Mouse (Mus musculus) liver, embryonic 18 days (tissue): ENCODE measurements around the gene Coq9. TPM values are rescaled to one million over a fixed set of nuclear protein-coding genes. Genes with fewer than 3 reads are reported as not detected.

Experiments
- polyA plus RNA-seq: library from polyadenylated mRNA; depleted of rRNA; stranded (reverse); fragments of >200 nt; gene quantifications from 2 replicates; pipeline ENCODE4 v1.2.3, GENCODE M21; 2012; rRNA removed

Gene Coq9
- 65.0 and 70.7 TPM in 2 replicates for polyA plus RNA-seq

DNA sequence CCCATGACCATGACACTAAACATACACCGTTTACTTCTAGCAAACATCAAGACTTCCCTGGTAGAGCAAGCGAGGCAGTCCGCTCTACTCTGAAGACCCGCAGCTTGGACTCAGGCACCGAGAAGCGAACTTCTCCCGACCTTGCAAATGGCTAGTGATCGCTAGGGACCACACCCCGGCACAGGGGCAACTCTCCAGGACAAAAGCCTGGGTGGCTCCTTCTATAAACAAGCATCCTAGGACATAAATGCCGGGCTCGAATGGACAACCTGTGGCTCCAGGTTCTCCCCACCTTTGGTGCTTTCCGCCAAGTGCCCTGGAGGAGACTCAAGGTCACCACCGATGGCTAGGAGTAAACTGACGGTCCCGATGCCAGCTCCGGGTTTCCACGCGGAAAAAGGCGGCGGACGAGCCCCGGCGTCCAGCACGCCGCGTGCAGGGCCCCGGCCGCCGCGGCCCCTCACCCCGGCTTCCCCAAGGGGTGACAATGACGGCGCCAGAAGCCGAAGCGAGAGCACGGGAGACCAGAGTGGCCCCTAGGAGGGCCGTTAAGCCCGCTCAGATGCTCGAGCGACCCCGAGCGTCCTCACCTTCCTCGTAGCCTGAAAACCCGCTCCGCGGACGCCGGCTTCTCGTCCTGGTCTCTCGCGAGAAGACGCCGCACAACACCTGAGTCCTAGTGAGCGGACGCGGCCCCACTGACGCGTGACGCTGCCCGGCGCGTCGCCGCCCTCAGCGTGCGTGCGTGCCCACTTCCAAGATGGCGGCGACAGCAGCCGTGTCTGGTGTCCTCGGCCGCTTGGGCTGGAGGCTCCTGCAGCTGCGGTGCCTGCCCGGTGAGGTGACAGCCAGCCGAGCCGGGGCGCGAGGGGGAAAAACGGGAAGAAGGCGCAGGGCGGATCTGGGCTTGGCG is at the start of gene Coq9, which contains the start of gene Ciapin1:
Gene Coq9, plus strand, starts transcription at position 660 of the 913 bp plus-strand sequence.
Gene Ciapin1, minus strand, starts transcription at position 697 of the 913 bp plus-strand sequence.

DNA sequence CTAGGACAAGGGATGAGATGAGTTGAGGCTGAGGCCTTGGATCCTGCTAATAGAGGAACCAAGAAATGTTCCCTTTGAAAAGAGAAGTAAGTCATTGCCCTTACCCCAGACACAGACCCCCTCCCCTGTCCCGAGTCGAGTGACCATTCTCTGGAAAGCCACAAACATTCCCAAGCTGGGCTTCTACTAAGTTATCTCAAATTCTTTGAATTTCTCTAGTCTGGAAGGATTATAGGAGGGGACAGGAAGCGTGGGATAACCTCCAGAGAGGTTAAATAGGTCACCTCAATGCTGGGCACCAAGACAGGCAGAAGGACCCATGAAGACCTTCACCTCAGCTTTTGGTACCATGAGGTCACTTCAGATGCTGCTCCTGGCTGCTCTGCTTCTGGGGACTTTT is 28.0 kb upstream of the Coq9 start, which contains the start of gene Ccl17:
Gene Ccl17, plus strand, starts transcription at position 301 of the 400 bp plus-strand sequence.

DNA sequence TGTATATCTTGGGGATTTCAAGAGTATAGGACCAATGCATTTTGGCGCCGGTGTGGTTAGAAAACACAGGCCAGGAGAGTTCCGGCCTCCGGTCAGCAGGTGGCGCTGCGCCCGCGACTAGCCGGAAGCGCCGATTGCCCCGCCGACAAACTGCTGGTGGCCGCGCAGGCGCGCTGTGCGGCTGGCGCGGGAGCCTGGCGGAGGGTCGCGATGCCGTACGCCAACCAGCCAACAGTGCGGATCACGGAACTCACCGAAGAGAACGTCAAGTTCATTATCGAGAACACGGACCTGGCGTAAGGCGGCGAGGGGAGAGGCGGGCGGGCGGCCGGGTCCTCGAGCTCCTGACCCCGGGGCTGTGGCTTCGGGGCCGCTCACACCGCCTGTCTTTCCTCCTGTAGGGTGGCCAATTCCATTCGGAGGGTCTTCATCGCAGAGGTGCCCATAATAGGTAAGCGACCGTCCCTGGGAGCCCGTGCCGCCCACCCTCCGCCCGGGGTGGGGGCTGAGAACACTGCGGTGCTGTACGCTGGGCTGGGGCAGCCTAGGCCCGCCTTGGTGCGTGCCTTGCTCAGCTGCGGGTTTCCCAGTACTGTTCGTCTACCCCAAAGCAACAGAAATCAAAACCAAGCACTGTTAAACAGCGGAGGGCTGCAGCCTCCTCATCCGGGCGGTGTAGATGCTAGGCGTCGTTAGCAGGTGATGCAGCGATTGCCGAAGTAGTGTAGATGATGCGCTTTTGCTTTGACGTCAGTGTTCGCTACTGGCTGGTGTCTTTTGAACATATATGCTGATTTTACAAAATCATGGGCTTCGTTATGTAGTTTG is 19.4 kb downstream of the Coq9 start, which contains the start of gene Polr2c:
Gene Polr2c, plus strand, starts transcription at position 105 of the 828 bp plus-strand sequence.

DNA sequence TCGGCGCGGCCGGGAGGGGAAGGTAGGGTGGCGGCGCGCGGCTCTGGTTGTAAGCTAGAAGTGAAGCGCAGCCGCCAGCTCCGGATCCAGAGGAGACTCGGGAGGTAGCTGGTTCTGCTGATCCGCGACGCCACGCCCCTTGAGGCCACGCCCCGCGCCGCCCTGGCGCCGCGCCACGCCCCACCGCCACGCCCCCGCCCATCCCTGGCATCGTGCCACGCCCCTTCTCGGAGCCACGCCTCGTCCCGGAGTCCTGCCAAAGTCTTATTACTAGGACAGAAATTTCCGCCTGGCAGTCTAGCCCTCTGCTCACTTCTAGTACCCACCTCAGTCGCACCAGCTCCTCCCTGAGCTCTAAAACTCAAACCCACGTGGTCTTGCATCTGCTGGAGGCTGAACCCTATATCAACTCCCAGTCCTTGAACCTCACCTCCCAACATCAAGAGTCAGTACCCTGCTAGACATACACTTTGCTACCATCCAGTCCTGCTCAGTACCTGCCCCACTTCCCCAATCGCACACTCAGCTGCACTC is 38.1 kb downstream of the Coq9 start, which contains the start of gene Dok4:
Gene Dok4, minus strand, starts transcription at position 134 of the 534 bp plus-strand sequence.

Other genes with a start within 250 kb of the Coq9 start
- gene Rspry1, start 236.4 kb upstream of the Coq9 start, polyA plus RNA-seq, result 5.2 TPM in 2 replicates
- 12.8 and 14.2 TPM in 2 replicates for gene Fam192a, start 236.3 kb upstream of the Coq9 start, polyA plus RNA-seq
- gene Arl2bp, start 171.7 kb upstream of the Coq9 start, polyA plus RNA-seq, result 13.0 and 13.5 TPM in 2 replicates
- gene Pllp, start 142.0 kb upstream of the Coq9 start, polyA plus RNA-seq, result 1.3 and 1.9 TPM in 2 replicates
- 0.13 and 0.20 TPM in 2 replicates for gene Ccl22, start 92.7 kb upstream of the Coq9 start, polyA plus RNA-seq
- gene Cx3cl1, start 66.3 kb upstream of the Coq9 start, polyA plus RNA-seq, result 0.71 and 0.73 TPM in 2 replicates
- gene Ccl17, start 27.9 kb upstream of the Coq9 start, polyA plus RNA-seq, result 0.10 TPM in 1 of 2 replicates, not detected in the other
- gene Ciapin1, start within 50 bp of the Coq9 start, polyA plus RNA-seq, result 14.2 and 14.9 TPM in 2 replicates
- gene Polr2c, start 19.1 kb downstream of the Coq9 start, polyA plus RNA-seq, result 47.6 and 48.4 TPM in 2 replicates
- 4.0 and 4.2 TPM in 2 replicates for gene Dok4, start 38.0 kb downstream of the Coq9 start, polyA plus RNA-seq
- gene Ccdc102a, start 79.8 kb downstream of the Coq9 start, polyA plus RNA-seq, result 1.9 and 2.3 TPM in 2 replicates
- 0.28 and 0.39 TPM in 2 replicates for gene Adgrg5, start 85.4 kb downstream of the Coq9 start, polyA plus RNA-seq
- 37.4 and 44.9 TPM in 2 replicates for gene Adgrg1, start 136.4 kb downstream of the Coq9 start, polyA plus RNA-seq
- 13.9 and 17.7 TPM in 2 replicates for gene Adgrg3, start 179.4 kb downstream of the Coq9 start, polyA plus RNA-seq
- gene Drc7, start 216.8 kb downstream of the Coq9 start, polyA plus RNA-seq, result 0.37 and 0.46 TPM in 2 replicates
- 4.0 and 5.3 TPM in 2 replicates for gene Katnb1, start 242.9 kb downstream of the Coq9 start, polyA plus RNA-seq